Mouse (Mus musculus) CD4-positive naive resting alpha-beta T cell, adult 57 days (primary cell): ENCODE data around the gene Dgcr6. TPM values are rescaled to one million over a fixed set of nuclear protein-coding genes. Genes with fewer than 3 reads are reported as not detected.

ENCODE experiments used
- total RNA-seq: library from RNA; stranded (reverse); gene quantifications from one replicate; pipeline ENCODE4 v1.2.4, GENCODE M21; 2023

Gene Dgcr6
- total RNA-seq = 5.5 TPM

DNA sequence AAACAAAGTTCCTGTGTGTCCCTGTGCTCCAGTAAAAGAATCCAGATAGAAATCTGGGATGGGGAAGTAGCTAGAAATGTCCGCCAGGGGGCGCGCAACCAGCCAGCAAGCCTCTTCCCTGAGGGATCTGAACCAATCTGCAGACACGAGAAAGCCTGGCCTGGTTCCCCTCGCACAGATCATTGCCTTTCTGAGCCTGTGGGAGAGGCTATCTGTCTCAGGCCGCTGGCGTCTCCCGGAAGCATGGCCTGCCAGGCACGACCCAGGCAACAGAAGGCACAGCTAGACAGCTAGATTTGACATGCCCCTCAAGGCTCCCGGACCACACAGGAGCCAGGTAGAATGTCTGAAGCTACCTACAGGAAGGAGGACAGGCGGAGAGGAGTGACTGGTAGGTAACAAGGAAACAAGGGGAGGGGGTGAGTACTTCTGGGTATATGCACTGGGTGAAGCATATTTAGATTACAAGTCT is at the start of gene Dgcr6:
Gene Dgcr6 (plus strand): TSS at position 130 of the 472 bp plus-strand sequence.

Other genes starting within 250 kb of the Dgcr6 start
- gene B830017H08Rik, start 219.7 kb upstream of the Dgcr6 start, total RNA-seq = not detected
- gene Car15, start 214.5 kb upstream of the Dgcr6 start, total RNA-seq = 17.4 TPM
- gene Gm20518, start 161.2 kb upstream of the Dgcr6 start, total RNA-seq = 4.2 TPM
- gene Tssk1, start 158.6 kb upstream of the Dgcr6 start, total RNA-seq = not detected
- gene Dgcr2, start 154.3 kb upstream of the Dgcr6 start, total RNA-seq = 73.1 TPM
- gene Tssk2, start 154.2 kb upstream of the Dgcr6 start, total RNA-seq = not detected
- 72.0 TPM for gene Ess2, start 141.5 kb upstream of the Dgcr6 start, total RNA-seq
- not detected for gene Gsc2, start 137.8 kb upstream of the Dgcr6 start, total RNA-seq
- 15.7 TPM for gene Slc25a1, start 124.6 kb upstream of the Dgcr6 start, total RNA-seq
- not detected for gene Vpreb2, start 72.4 kb upstream of the Dgcr6 start, total RNA-seq
- gene Prodh, start 37.3 kb downstream of the Dgcr6 start, total RNA-seq = 6.0 TPM
- gene Rtn4r, start 74.8 kb downstream of the Dgcr6 start, total RNA-seq = not detected
- gene Ccdc188, start 165.0 kb downstream of the Dgcr6 start, total RNA-seq = not detected
- gene Zdhhc8, start 182.3 kb downstream of the Dgcr6 start, total RNA-seq = 25.3 TPM
- gene Trmt2a, start 195.8 kb downstream of the Dgcr6 start, total RNA-seq = 72.0 TPM
- gene Ranbp1, start 195.9 kb downstream of the Dgcr6 start, total RNA-seq = 90.1 TPM
- gene Gm49776, start 205.5 kb downstream of the Dgcr6 start, total RNA-seq = not detected
- gene Dgcr8, start 236.4 kb downstream of the Dgcr6 start, total RNA-seq = 44.6 TPM